Mouse (Mus musculus) intestine, embryonic 14.5 days (tissue): Measurements from ENCODE around the gene Myzap. TPM values are rescaled to one million over a fixed set of nuclear protein-coding genes. Genes with fewer than 3 reads are reported as not detected.

Experiments
- ATAC-seq: fragments of 200-750 bp; cut with Nextera tagmentation; replicated peaks from 2 replicates; pipeline ENCODE4 v1.8.0; 2017; ENCODE audit warnings: low read depth, moderate number of reproducible peaks, moderate TSS enrichment, moderate library complexity; ENCODE audit not compliant: low FRiP score, low TSS enrichment
- DNase-seq: peaks from one replicate; pipeline ENCODE4 v3.0.0-alpha.2; 2018; ENCODE audit warnings: low spot score
- H3K27ac ChIP-seq: fragments of 300-500 bp; sonication (generic); 2 replicates; pipeline ENCODE4 v1.5.1; 2014; ENCODE audit warnings: low read depth, mild to moderate bottlenecking, control low read depth
- H3K27me3 ChIP-seq: fragments of 300-500 bp; sonication (generic); replicated peaks from 2 replicates; pipeline ENCODE4 v1.6.1; 2014; ENCODE audit warnings: low read length, control low read depth; ENCODE audit not compliant: control insufficient read depth, insufficient read depth
- H3K36me3 ChIP-seq: fragments of 300-500 bp; sonication (generic); 2 replicates; pipeline ENCODE4 v1.6.1; 2014; ENCODE audit warnings: low read length, control low read depth; ENCODE audit not compliant: control insufficient read depth, insufficient read depth
- H3K4me1 ChIP-seq: fragments of 300-500 bp; sonication (generic); replicated peaks from 2 replicates; pipeline ENCODE4 v1.6.1; 2014; ENCODE audit warnings: low read length, control low read depth, mixed read lengths; ENCODE audit not compliant: control insufficient read depth, insufficient read depth
- H3K4me2 ChIP-seq: fragments of 300-500 bp; sonication (generic); 2 replicates; pipeline ENCODE4 v1.6.1; 2014; ENCODE audit warnings: low read length
- H3K4me3 ChIP-seq: fragments of 300-500 bp; sonication (generic); 2 replicates; pipeline ENCODE4 v1.5.1; 2014; ENCODE audit warnings: low read depth, low read length, control low read depth, mixed read lengths
- H3K9ac ChIP-seq: fragments of 300-500 bp; sonication (generic); 2 replicates; pipeline ENCODE4 v1.6.1; 2014; ENCODE audit warnings: mild to moderate bottlenecking, low read length
- H3K9me3 ChIP-seq: fragments of 300-500 bp; sonication (generic); 2 replicates; pipeline ENCODE4 v1.6.1; 2016; ENCODE audit warnings: low read length, control low read depth; ENCODE audit not compliant: control insufficient read depth
- WGBS: fragments of 180-500 bp; shearing (Covaris S2); extraction: QIAGEN DNeasy Blood & Tissue Kit; methylation state at CpG from one replicate; pipeline ENCODE4 v1.1.7; 2014; 5-methylcytosine and 5-hydroxymethylcytosine counted together
- polyA plus RNA-seq: library from polyadenylated mRNA; unstranded; fragments of >200 nt; fragmentation: Nextera tagmentation; extraction: Ambion mirVana; gene quantifications from 2 replicates; pipeline ENCODE4 v1.2.1, GENCODE M21; 2014

Myzap gene
- polyA plus RNA-seq, 1 experiment from 2014 or later = 10.1 TPM

DNA sequence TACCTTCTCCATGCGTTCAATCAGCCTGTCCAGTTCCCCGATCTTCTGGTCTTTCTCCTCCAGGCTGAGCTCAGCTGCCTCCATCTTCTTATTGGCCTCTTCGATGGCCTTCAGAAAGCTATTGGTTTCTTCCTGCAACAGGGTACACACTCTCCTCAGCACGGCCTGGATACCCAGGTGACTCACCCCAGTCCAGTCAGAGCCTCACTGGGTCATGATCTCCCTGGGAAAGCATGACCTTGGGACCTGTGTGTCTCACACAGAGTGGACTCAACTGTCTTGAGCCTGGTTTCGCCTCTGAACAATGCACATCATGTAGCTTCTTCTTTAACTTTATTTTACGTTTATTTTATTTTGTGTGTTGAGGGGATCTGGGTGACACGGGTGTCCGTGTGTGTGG lies 42.0 kb downstream of the Myzap start:
- ATAC-seq = no peak
- no peaks in the 10 kb centered on the region for H3K4me1 ChIP-seq

DNA sequence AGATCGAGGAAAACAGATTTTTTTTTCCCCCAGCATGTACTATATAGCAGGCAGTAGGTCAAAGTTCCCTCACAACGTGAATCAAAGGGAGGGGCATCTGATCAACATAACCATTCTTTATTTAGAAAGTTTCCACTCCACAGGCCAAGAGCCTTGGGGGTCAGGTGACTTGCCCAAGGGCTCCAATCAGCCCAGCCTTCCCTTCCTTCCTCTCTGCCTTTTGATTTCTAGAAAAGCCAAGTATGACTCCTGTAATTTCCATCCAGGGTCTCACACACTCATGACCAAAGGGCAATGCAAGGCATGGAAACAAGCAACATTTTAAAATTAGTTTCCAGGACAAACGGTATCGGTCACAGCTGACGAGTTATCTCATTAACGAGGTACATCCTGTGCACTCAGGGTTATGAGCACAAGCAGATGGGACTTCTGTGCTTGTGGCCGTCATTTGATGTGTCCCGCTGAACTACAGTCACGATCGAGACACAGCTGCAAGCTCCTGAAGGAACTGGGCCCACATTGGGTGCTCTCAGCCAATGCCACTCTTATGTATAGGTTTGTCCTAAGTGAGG lies 44.4 kb downstream of the Myzap start:
- DNase-seq (no peak), ATAC-seq (no peak)
- no peaks in the 10 kb centered on the region; the same call in 1 of the 2 replicates for H3K4me1 ChIP-seq
- H3K4me3 ChIP-seq = no peak overlapping the region
- no peaks in the 10 kb centered on the region for H3K27me3 ChIP-seq
- 83% methylated on average over 10 of the region's 10 CpGs for WGBS
- no peak overlapping the region for H3K9ac ChIP-seq
- no peaks in the 10 kb centered on the region for H3K9me3 ChIP-seq
- H3K4me2 ChIP-seq = no peak overlapping the region
- no peaks in the 10 kb centered on the region for H3K36me3 ChIP-seq
- no peak overlapping the region for H3K27ac ChIP-seq

More for the DNA sequence above, 42.0 kb downstream of the Myzap start:
- no peaks in the 10 kb centered on the region for H3K36me3 ChIP-seq
- H3K9me3 ChIP-seq = no peaks in the 10 kb centered on the region; the same call in 1 of the 2 replicates
- H3K27me3 ChIP-seq = no peaks in the 10 kb centered on the region
- WGBS = 92% methylated on average over 8 of the region's 8 CpGs
- no peak overlapping the region for H3K4me2 ChIP-seq
- H3K27ac ChIP-seq = no peak overlapping the region
- H3K4me3 ChIP-seq = no peak overlapping the region
- H3K9ac ChIP-seq = no peak overlapping the region
- DNase-seq = no peak

DNA sequence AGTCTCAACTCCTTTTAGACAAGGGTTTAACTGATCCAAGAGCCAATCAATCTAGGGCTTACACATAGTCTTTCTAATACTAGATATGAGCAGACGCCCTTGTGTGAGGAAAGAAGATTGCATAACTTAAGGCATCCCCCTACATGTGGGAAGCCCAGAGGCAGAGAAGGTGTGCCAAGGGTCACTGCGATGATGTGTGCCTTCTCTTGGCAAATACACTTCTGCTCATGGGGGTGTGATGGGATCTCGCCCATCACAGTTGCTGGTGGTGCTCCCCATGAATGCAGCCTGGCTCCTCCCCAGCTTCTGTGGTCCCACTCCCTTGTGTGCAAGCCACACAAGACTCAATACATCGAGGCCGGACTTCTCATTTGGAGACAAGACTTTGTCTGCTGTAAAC lies 47.3 kb downstream of the Myzap start:
- H3K9ac ChIP-seq = no peak overlapping the region
- H3K27ac ChIP-seq = no peak overlapping the region
- H3K4me2 ChIP-seq = no peak overlapping the region
- DNase-seq = no peak
- no peak for ATAC-seq
- H3K4me1 ChIP-seq = no peaks in the 10 kb centered on the region; the same call in 1 of the 2 replicates
- no peak overlapping the region for H3K4me3 ChIP-seq
- WGBS = 80% methylated on average over 5 of the region's 5 CpGs
- H3K9me3 ChIP-seq = no peaks in the 10 kb centered on the region
- H3K36me3 ChIP-seq = no peaks in the 10 kb centered on the region
- 0 out of 2 replicates have a peak, but pooled peaks cover 3% of the 10 kb centered on the region for H3K27me3 ChIP-seq

DNA sequence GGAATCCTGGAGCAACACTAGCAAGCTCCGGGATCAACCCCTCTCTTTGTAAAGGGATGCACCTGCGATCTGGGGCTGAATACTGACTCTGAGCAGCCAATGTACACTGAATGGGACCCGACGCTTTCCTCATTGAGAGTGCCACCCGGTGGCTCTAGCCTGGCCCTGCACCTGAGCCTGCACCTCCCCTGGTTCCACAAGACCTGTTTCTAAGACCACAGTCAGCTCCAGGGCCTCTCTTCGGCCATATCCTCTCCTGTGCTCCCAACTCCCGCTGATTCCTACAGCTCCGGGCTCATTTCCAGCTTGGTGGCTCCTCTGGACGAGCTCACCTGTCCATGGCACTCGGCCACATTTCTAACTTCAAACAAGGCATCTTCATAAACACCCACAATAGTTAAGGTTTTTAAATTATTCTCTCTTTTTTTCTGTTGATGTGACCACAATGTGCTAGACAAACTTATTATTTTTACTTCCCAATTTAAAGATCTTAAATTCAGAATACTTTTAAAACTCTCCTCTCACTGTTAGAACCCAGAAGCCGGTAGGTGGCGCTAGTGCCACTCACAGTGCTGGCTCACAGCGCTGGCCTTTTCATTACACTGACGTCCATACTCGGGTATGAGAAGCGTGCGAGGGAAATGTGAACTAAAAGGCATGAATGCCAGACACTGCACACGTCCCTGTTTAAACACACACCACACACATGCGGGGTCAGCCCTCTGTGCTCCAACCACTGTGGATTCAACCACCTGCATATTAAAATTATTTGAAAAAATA lies 48.5 kb downstream of the Myzap start:
- DNase-seq (peak; percentile 95), ATAC-seq (peak; percentile 78)
- Histone ChIP-seq H3K27ac (no peak overlapping the region), H3K27me3 (0 out of 2 replicates have a peak, but pooled peaks cover 3% of the 10 kb centered on the region), H3K36me3 (no peaks in the 10 kb centered on the region), H3K9me3 (no peaks in the 10 kb centered on the region), H3K4me1 (no peaks in the 10 kb centered on the region; the same call in 1 of the 2 replicates), H3K4me2 (no peak overlapping the region), H3K4me3 (no peak overlapping the region), H3K9ac (no peak overlapping the region)
- 20% methylated on average over 19 of the region's 19 CpGs for WGBS

DNA sequence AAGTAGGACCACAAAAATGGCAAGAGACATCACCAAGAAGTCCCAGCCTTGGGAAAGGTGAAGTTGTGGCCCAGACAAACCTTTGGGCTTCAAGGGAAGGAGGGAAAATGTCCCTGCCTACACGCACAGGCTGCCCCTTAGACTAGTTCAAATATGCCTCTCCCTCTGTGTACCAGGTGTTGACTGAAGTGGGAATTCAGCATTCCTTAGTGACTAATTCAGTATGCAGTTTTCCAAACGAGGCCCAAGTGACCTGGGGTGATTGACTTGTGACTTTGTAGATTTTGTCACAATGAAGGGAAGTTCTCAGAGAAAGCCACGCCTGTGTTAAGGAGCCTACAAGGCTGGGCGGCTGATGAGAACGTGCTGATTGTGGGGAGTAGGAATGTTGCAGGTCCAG lies 49.9 kb downstream of the Myzap start:
- ATAC-seq (no peak), DNase-seq (no peak)
- Histone ChIP-seq H3K27ac (no peak overlapping the region), H3K4me1 (no peaks in the 10 kb centered on the region; the same call in 1 of the 2 replicates), H3K27me3 (0 out of 2 replicates have a peak, but pooled peaks cover 3% of the 10 kb centered on the region), H3K4me3 (no peak overlapping the region), H3K4me2 (no peak overlapping the region), H3K9ac (no peak overlapping the region), H3K36me3 (no peaks in the 10 kb centered on the region), H3K9me3 (no peaks in the 10 kb centered on the region)
- WGBS = 80% methylated on average over 5 of the region's 5 CpGs

DNA sequence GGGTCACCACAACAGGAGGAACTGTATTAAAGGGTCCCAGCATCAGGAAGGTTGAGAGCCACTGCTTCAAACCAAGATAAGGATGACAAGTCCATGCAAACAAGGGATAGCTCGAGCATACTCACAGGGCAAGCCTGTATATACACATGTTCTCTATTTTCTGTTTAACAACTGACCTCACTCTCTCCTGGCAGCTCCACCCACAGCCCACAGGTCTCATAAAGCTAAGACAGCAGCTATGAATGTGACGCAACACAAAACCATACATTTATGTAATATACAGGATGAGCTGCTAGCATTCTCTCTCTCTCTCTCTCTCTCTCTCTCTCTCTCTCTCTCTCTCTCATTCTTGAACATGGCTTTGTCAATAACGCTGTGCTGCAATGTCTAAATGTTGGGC lies 51.4 kb downstream of the Myzap start:
- no peaks in the 10 kb centered on the region for H3K9me3 ChIP-seq
- H3K4me1 ChIP-seq = no peaks in the 10 kb centered on the region; the same call in 1 of the 2 replicates
- H3K36me3 ChIP-seq = no peaks in the 10 kb centered on the region
- no peak overlapping the region for H3K27ac ChIP-seq
- H3K4me3 ChIP-seq = no peak overlapping the region
- WGBS = 63% methylated on average over 3 of the region's 3 CpGs
- ATAC-seq (no peak), DNase-seq (no peak)
- no peak overlapping the region for H3K9ac ChIP-seq
- H3K27me3 ChIP-seq = 0 out of 2 replicates have a peak, but pooled peaks cover 3% of the 10 kb centered on the region
- no peak overlapping the region for H3K4me2 ChIP-seq

DNA sequence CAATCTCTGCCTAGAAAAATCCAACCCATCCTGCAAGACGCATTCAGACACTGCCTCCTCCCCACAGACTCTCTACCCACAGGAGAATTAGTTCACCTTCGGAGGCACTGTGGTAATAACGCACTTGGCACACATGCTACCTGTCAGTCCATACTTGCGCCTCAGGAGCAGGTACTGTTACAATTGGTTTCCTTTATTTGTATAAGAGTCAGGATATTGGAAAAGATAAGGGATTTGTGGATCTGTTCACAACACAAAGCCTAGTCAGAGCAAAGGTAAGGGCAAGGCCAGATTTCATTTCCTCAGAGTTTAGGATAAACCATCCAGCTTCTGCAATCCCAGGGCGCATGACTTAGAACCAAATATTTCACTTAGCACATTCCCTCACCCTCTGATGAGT lies 56.4 kb downstream of the Myzap start:
- H3K36me3 ChIP-seq = no peaks in the 10 kb centered on the region
- no peak overlapping the region for H3K4me2 ChIP-seq
- H3K4me3 ChIP-seq = no peak overlapping the region
- no peak overlapping the region for H3K9ac ChIP-seq
- H3K4me1 ChIP-seq = no peaks in the 10 kb centered on the region
- H3K27ac ChIP-seq = no peak overlapping the region
- no peaks in the 10 kb centered on the region for H3K9me3 ChIP-seq
- 79% methylated on average over 5 of the region's 5 CpGs for WGBS
- no peak for DNase-seq
- H3K27me3 ChIP-seq = no peaks in the 10 kb centered on the region
- no peak for ATAC-seq

DNA sequence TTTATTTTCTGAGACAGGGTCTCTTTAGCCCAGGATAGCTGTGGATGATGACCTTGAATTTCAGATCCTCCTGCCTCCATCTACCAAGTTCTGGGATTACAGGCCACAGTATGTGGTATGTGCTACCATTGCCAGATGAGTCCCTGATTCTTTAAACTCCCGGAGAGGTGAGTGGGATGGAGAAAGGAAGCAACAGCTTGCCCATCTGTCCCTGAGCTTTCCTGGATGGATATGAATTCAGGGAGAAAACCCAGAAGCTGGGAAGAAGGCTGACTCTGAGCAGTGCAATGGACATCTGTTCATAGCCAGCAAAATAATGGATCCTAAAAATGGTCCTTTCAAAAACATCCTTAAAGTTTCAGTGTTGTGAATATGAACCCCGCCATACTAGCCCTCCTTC lies 57.1 kb downstream of the Myzap start:
- Histone ChIP-seq H3K9me3 (no peaks in the 10 kb centered on the region), H3K4me3 (no peak overlapping the region), H3K9ac (no peak overlapping the region), H3K27ac (no peak overlapping the region), H3K4me1 (no peaks in the 10 kb centered on the region), H3K36me3 (no peaks in the 10 kb centered on the region), H3K4me2 (no peak overlapping the region), H3K27me3 (no peaks in the 10 kb centered on the region)
- no peak for DNase-seq
- ATAC-seq = no peak
- WGBS = 84% methylated on average over 2 of the region's 2 CpGs
